Mouse (Mus musculus): ENCODE measurements at regions not wholly inside any gene's neighbourhood (a gene's known extent, or its start where the extent isn't known, plus 50 kb on each side); places are given as distances from the start of the nearest gene placed in this dataset.

DNA sequence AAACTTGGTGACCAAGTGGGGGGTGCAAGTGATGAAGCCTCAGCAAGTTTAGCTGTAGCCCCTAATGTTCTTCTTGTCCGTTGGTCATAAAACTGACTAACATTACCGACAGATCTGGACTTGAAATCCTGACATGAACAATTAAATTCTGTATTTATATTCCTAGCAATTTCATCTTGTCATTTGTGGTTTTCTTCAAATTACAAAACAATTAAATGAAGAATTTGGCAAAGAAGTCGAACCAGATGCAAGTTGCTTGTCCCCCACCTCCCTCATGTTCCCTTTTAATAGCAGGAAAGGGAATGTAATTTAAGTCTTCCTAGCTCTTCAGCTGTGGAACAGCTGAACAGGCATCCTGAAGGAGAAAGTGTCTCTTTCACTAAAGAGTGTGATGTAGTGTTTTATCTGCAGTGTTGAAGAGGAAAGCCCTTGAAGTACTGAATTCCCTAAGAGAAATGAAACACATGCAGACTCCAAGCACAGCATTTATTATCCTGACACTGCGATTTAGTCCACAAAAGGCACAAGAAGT, 467.5 kb downstream of the Ebf1 start:
- no peak for TF ChIP-seq CTCF (IDR thresholded peaks at IDR 0.05; ENCODE audit: low read depth, low read length)
- TF ChIP-seq POLR2A (IDR thresholded peaks at IDR 0.05; ENCODE audit: extremely low read depth, insufficient read depth, low read length) = no peak
